Mouse (Mus musculus) CH12.LX (cell line): ENCODE measurements around the gene Srarp. TPM values are rescaled to one million over a fixed set of nuclear protein-coding genes. Genes with fewer than 3 reads are reported as not detected.

ENCODE experiments used
- DNase-seq: peaks from one replicate; pipeline ENCODE4 v3.0.0-alpha.2; 2013; ENCODE audit errors: extremely low read depth
- H3K27ac ChIP-seq: 2 replicates; pipeline ENCODE4 v1.5.1; 2012; ENCODE audit warnings: low read depth, mild to moderate bottlenecking, control low read depth, moderate library complexity; ENCODE audit not compliant: insufficient read depth
- H3K27me3 ChIP-seq: replicated peaks from 2 replicates; pipeline ENCODE3; 2012; ENCODE audit warnings: inconsistent platforms
- H3K36me3 ChIP-seq, 2 experiments: replicated peaks in 1 of 2; 2 replicates each; pipeline versions ENCODE3 to v1.6.1; 2012; ENCODE audit warnings: inconsistent platforms in 1 of 2, low read length in 1 of 2, mild to moderate bottlenecking in 1 of 2, mixed read lengths in 1 of 2, moderate library complexity in 1 of 2; ENCODE audit not compliant: control insufficient read depth in 1 of 2, insufficient read depth in 1 of 2
- H3K4me1 ChIP-seq, 2 experiments: 2 replicates each; pipeline ENCODE4 v1.6.1; 2012; ENCODE audit warnings: inconsistent platforms in 1 of 2, moderate library complexity in 1 of 2; ENCODE audit not compliant: insufficient read depth in 2 of 2, control insufficient read depth in 1 of 2
- H3K4me2 ChIP-seq: 2 replicates; pipeline ENCODE4 v1.6.1; 2012; ENCODE audit warnings: low read depth, mild to moderate bottlenecking, control low read depth; ENCODE audit not compliant: poor library complexity, insufficient read depth, severe bottlenecking
- H3K4me3 ChIP-seq, 3 experiments: fragments of 150-350 bp in 1 of 3; sonication (generic) in 1 of 3; replicated peaks in 1 of 3; 2 replicates each; pipeline versions ENCODE3 to v1.5.1; 2011 to 2012; ENCODE audit warnings: low read depth in 2 of 3, low read length in 2 of 3, mild to moderate bottlenecking in 2 of 3, moderate library complexity in 2 of 3, control low read depth in 1 of 3, improper control_type of control experiment in 1 of 3, inconsistent platforms in 1 of 3, mixed read lengths in 1 of 3; ENCODE audit not compliant: poor library complexity in 1 of 3
- H3K79me2 ChIP-seq: replicated peaks from 2 replicates; pipeline ENCODE4 v1.6.1; 2012; ENCODE audit warnings: mild to moderate bottlenecking, moderate library complexity; ENCODE audit not compliant: control insufficient read depth, poor library complexity, insufficient read depth, severe bottlenecking; ENCODE audit errors: extremely low read depth
- H3K9ac ChIP-seq: 2 replicates; pipeline ENCODE4 v1.6.1; 2012; ENCODE audit warnings: low read depth, mild to moderate bottlenecking, control low read depth, moderate library complexity; ENCODE audit not compliant: insufficient read depth
- H3K9me3 ChIP-seq: replicated peaks from 2 replicates; pipeline ENCODE3; 2012; ENCODE audit warnings: low read length, inconsistent platforms, mixed read lengths
- BHLHE40 ChIP-seq: IDR thresholded peaks from 2 replicates; pipeline ENCODE4 v1.6.1; 2011; ENCODE audit warnings: mild to moderate bottlenecking, low read depth, low read length, improper control_type of control experiment
- CHD2 ChIP-seq: IDR thresholded peaks from 2 replicates; pipeline ENCODE4 v1.6.1; 2011; ENCODE audit warnings: low read length, improper control_type of control experiment
- CTCF ChIP-seq, 2 experiments: IDR thresholded peaks in 1 of 2; conservative IDR thresholded peaks in 1 of 2; 2 replicates each; pipeline ENCODE4 v1.5.1; 2011 to 2012; ENCODE audit warnings: low read depth in 2 of 2, low read length in 2 of 2, improper control_type of control experiment in 1 of 2, inconsistent platforms in 1 of 2, mild to moderate bottlenecking in 1 of 2, moderate library complexity in 1 of 2
- E2F4 ChIP-seq: IDR thresholded peaks from 2 replicates; pipeline ENCODE4 v1.6.1; 2011; ENCODE audit warnings: low read depth, low read length, improper control_type of control experiment; ENCODE audit not compliant: insufficient replicate concordance
- ELF1 ChIP-seq: IDR thresholded peaks from 2 replicates; pipeline ENCODE4 v1.6.1; 2014; ENCODE audit warnings: low read depth, mild to moderate bottlenecking, inconsistent platforms, low read length, improper control_type of control experiment
- EP300 ChIP-seq: IDR thresholded peaks from 2 replicates; pipeline ENCODE4 v1.6.1; 2011; ENCODE audit warnings: low read length, improper control_type of control experiment
- ETS1 ChIP-seq: conservative IDR thresholded peaks from 2 replicates; pipeline ENCODE4 v1.6.1; 2012; ENCODE audit warnings: low read depth, mild to moderate bottlenecking, inconsistent platforms, low read length, improper control_type of control experiment, moderate library complexity
- GABPA ChIP-seq: IDR thresholded peaks from 2 replicates; pipeline ENCODE4 v1.6.1; 2012; ENCODE audit warnings: low read depth, low read length, improper control_type of control experiment, inconsistent platforms; ENCODE audit not compliant: insufficient replicate concordance
- HCFC1 ChIP-seq: IDR thresholded peaks from 2 replicates; pipeline ENCODE4 v1.6.1; 2012; ENCODE audit warnings: low read depth, mild to moderate bottlenecking, inconsistent platforms, low read length, improper control_type of control experiment
- IRF4 ChIP-seq: IDR thresholded peaks from 2 replicates; pipeline ENCODE4 v1.6.1; 2014; ENCODE audit warnings: low read depth, mild to moderate bottlenecking, inconsistent platforms, low read length, improper control_type of control experiment
- JUN ChIP-seq: IDR thresholded peaks from 2 replicates; pipeline ENCODE4 v1.6.1; 2011; ENCODE audit warnings: low read depth, mild to moderate bottlenecking, low read length, improper control_type of control experiment, moderate library complexity; ENCODE audit not compliant: insufficient read depth
- JUND ChIP-seq: conservative IDR thresholded peaks from 2 replicates; pipeline ENCODE4 v1.6.1; 2011; ENCODE audit warnings: low read depth, low read length, improper control_type of control experiment
- KAT2A ChIP-seq: IDR thresholded peaks from 2 replicates; pipeline ENCODE4 v1.6.1; 2012; ENCODE audit warnings: low read length, improper control_type of control experiment, inconsistent platforms; ENCODE audit not compliant: insufficient replicate concordance
- MAFK ChIP-seq: IDR thresholded peaks from 2 replicates; pipeline ENCODE4 v1.6.1; 2011; ENCODE audit warnings: low read length, improper control_type of control experiment; ENCODE audit not compliant: insufficient replicate concordance
- MAX ChIP-seq: IDR thresholded peaks from 2 replicates; pipeline ENCODE4 v1.6.1; 2011; ENCODE audit warnings: low read length, improper control_type of control experiment
- MAZ ChIP-seq: IDR thresholded peaks from 2 replicates; pipeline ENCODE4 v1.6.1; 2012; ENCODE audit warnings: low read depth, mild to moderate bottlenecking, inconsistent platforms, low read length, improper control_type of control experiment, moderate library complexity
- MEF2A ChIP-seq: IDR thresholded peaks from 2 replicates; pipeline ENCODE4 v1.6.1; 2014; ENCODE audit warnings: low read depth, mild to moderate bottlenecking, inconsistent platforms, low read length, improper control_type of control experiment, borderline replicate concordance
- MXI1 ChIP-seq: IDR thresholded peaks from 2 replicates; pipeline ENCODE4 v1.6.1; 2011; ENCODE audit warnings: mild to moderate bottlenecking, low read depth, low read length, improper control_type of control experiment
- MYC ChIP-seq: IDR thresholded peaks from 2 replicates; pipeline ENCODE4 v1.6.1; 2011; ENCODE audit warnings: low read depth, mild to moderate bottlenecking, improper control_type of control experiment, low read length
- NELFE ChIP-seq: IDR thresholded peaks from 2 replicates; pipeline ENCODE4 v1.6.1; 2011; ENCODE audit warnings: low read depth, low read length, improper control_type of control experiment
- NRF1 ChIP-seq: IDR thresholded peaks from 2 replicates; pipeline ENCODE4 v1.6.1; 2014; ENCODE audit warnings: low read depth, mild to moderate bottlenecking, inconsistent platforms, low read length, improper control_type of control experiment, moderate library complexity
- PAX5 ChIP-seq: IDR thresholded peaks from 2 replicates; pipeline ENCODE4 v1.6.1; 2012; ENCODE audit warnings: low read length, inconsistent platforms, mixed read lengths
- POLR2A ChIP-seq: IDR thresholded peaks from 2 replicates; pipeline ENCODE4 v1.6.1; 2011; ENCODE audit warnings: low read depth, mild to moderate bottlenecking, improper control_type of control experiment, low read length
- POLR2AphosphoS2 ChIP-seq: IDR thresholded peaks from 2 replicates; pipeline ENCODE4 v1.6.1; 2011; ENCODE audit warnings: low read depth, low read length, improper control_type of control experiment
- RCOR1 ChIP-seq: conservative IDR thresholded peaks from 2 replicates; pipeline ENCODE4 v1.6.1; 2012; ENCODE audit warnings: low read depth, mild to moderate bottlenecking, inconsistent platforms, low read length, improper control_type of control experiment
- SIN3A ChIP-seq: IDR thresholded peaks from 2 replicates; pipeline ENCODE4 v1.6.1; 2012; ENCODE audit warnings: low read length, improper control_type of control experiment, inconsistent platforms
- SMC3 ChIP-seq: IDR thresholded peaks from 2 replicates; pipeline ENCODE4 v1.6.1; 2011; ENCODE audit warnings: low read depth, low read length, improper control_type of control experiment
- TBP ChIP-seq: conservative IDR thresholded peaks from 2 replicates; pipeline ENCODE4 v1.6.1; 2011; ENCODE audit warnings: low read depth, low read length, improper control_type of control experiment
- TCF12 ChIP-seq: IDR thresholded peaks from 2 replicates; pipeline ENCODE4 v1.6.1; 2014; ENCODE audit warnings: low read depth, mild to moderate bottlenecking, inconsistent platforms, low read length, improper control_type of control experiment
- UBTF ChIP-seq: IDR thresholded peaks from 2 replicates; pipeline ENCODE4 v1.6.1; 2012; ENCODE audit warnings: low read depth, mild to moderate bottlenecking, inconsistent platforms, low read length, improper control_type of control experiment, moderate library complexity
- USF1 ChIP-seq: IDR thresholded peaks from 2 replicates; pipeline ENCODE4 v1.6.1; 2014; ENCODE audit warnings: low read depth, mild to moderate bottlenecking, inconsistent platforms, low read length, improper control_type of control experiment
- USF2 ChIP-seq: conservative IDR thresholded peaks from 2 replicates; pipeline ENCODE4 v1.6.1; 2011; ENCODE audit warnings: low read depth, low read length, improper control_type of control experiment
- ZKSCAN1 ChIP-seq: IDR thresholded peaks from 2 replicates; pipeline ENCODE4 v1.6.1; 2012; ENCODE audit warnings: low read depth, inconsistent platforms, low read length, improper control_type of control experiment, borderline replicate concordance
- ZMIZ1 ChIP-seq: IDR thresholded peaks from 2 replicates; pipeline ENCODE4 v1.6.1; 2012; ENCODE audit warnings: low read depth, mild to moderate bottlenecking, inconsistent platforms, low read length, improper control_type of control experiment
- dilution Hi-C: fragments of 300-500 bp; cut with MboI; formaldehyde crosslinking; loops from 2 replicates; pipeline ENCODE4 v1.14.3; 2020; ENCODE audit warnings: low sequenced_read_pairs; ENCODE audit not compliant: extremely low pct_unique_long_range_greater_than_20kb, extremely low pct_ligation_motif_present
- in situ Hi-C: fragments of 300-500 bp; cut with MboI; formaldehyde crosslinking; loops from 3 replicates; pipeline ENCODE4 v1.14.3; 2019; ENCODE audit warnings: low sequenced_read_pairs, low pct_ligation_motif_present, low pct_unique_long_range_greater_than_20kb, mixed read lengths
- polyA plus RNA-seq: library from polyadenylated mRNA; unstranded; fragments of >175 nt; gene quantifications from 2 replicates; pipeline ENCODE4 v1.2.1, GENCODE M21; 2012; ENCODE audit warnings: low read depth; ENCODE audit not compliant: insufficient read length
- total RNA-seq, 2 experiments: library from RNA; depleted of rRNA; stranded (reverse); fragments of 300-350 nt in 1 of 2; fragments of >200 nt in 1 of 2; gene quantifications; 2 replicates each; pipeline ENCODE4 v1.2.3; 2012 to 2014

The Srarp gene
- total and polyA plus RNA-seq, 3 experiments = not detected

DNA sequence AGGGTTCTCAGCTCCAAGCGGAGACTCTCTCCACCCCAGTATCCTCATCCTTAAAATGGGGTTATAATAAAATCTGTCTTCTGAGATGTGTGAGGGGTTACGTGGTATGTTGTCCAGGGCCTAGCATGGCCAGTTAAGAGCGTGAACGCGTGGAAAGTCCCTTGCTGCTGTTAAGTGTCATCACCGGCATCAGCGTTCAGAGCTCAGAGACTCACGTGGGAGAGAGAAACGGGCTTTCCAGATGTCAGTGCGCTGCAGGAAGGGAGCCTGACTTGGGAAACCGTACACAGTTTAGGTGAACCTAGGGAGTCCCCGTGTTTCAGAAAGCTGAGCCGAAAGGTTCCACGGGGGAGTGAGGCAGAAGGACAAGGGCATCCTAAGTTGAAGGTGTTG, 9.4 kb upstream of the Srarp start (continued):
- TF ChIP-seq BHLHE40 (peak; percentile 55), MAFK (no peak), MAX (no peak), SIN3A (0 out of 2 replicates have a peak, but pooled peaks have one; percentile 69), GABPA (no peak), RCOR1 (no peak)
- TF ChIP-seq, all 38 proteins: peak for 4

DNA sequence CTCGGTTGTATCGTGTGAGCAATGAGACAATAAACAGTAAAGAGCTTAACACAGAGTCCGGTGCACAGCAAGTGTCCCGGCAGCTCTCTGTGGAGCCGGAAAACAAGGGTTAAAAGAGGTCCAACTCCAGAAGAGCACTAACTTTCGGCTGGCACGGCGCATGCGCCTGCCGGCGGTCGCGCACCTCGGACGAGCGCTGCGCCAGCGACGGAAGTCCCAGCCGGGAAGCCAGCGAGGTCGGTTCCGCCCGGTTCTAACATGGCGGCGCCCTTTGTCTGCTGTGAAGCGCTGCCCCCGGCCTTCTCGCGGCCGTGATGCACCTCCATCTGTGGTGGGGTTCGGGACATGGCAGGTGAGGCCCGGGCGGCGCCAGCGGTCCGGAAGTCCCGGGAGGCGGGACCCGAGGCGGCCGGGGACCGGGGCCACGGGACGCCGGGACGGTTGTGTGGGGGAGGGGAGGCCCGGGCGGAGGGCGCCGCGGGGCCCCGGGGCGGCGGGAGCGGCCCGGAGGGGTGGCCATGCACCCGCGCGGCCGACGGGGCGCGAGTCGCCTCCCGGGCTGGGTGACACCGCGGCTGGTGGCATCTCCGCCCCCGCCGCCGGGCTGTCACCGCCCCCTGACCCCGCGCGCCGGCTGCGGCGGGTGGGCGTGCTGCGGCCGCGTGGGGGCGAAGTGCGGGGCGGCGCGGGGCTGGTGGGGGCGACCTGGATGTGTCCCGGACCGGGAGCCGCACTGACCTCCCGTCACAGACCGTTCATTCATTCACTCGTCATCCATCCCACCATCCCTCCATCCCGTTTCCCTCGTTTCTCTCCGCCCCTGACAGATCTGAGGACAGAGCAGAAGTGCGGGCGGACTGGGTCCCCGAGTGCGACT, 8.8 kb upstream of the Srarp start, which contains the start of gene Zbtb17:
TSS of gene Zbtb17 (plus strand) at position 204 of the 877 bp plus-strand sequence.
- DNase-seq = peak; percentile 87
- in situ Hi-C loops = loop anchor here (5.0 kb wide), 1 partner anchor 32 kb away; no protein-coding TSS in a partner anchor
- TF ChIP-seq EP300 = no peak
- TF ChIP-seq CTCF (conservative IDR thresholded peaks at IDR 0.05 in 1 of 2, IDR thresholded peaks at IDR 0.05 in 1 of 2; ENCODE audit: low read depth in 2 of 2, low read length in 2 of 2) = no peak
- TF ChIP-seq SIN3A = peak; percentile 95
- TF ChIP-seq MAX = peak; percentile 66; the same call in 1 of the 2 replicates
- 0 out of 2 replicates have a peak, but pooled peaks have one; percentile 62 for TF ChIP-seq RCOR1
- peak; percentile 68 for TF ChIP-seq MEF2A
- TF ChIP-seq MAFK = no peak
- TF ChIP-seq GABPA = peak; percentile 80; the same call in 1 of the 2 replicates
- TF ChIP-seq BHLHE40 = peak; percentile 38; the same call in 1 of the 2 replicates
- TF ChIP-seq UBTF = 0 out of 2 replicates have a peak, but pooled peaks have one; percentile 58
- peak; percentile 83 for TF ChIP-seq TBP
- no peak for TF ChIP-seq PAX5
- TF ChIP-seq POLR2AphosphoS2 = peak; percentile 78; the same call in 1 of the 2 replicates
- peak; percentile 99 for TF ChIP-seq HCFC1
- TF ChIP-seq IRF4 = peak; percentile 59; the same call in 1 of the 2 replicates
- TF ChIP-seq NRF1 = peak; percentile 97
- peak; percentile 99 for TF ChIP-seq ELF1
- TF ChIP-seq USF1 = no peak
- TF ChIP-seq MAZ = no peak
- TF ChIP-seq KAT2A = peak; percentile 98
- no peak for TF ChIP-seq JUND
- TF ChIP-seq ZKSCAN1 = no peak
- TF ChIP-seq SMC3 = no peak
- no peak for TF ChIP-seq JUN
- TF ChIP-seq CHD2 = peak; percentile 79
- no peak for TF ChIP-seq E2F4
- peak; percentile 93 for TF ChIP-seq TCF12
- TF ChIP-seq ETS1 = 0 out of 2 replicates have a peak, but pooled peaks have one; percentile 18
- TF ChIP-seq USF2 = no peak
- TF ChIP-seq MYC = peak; percentile 46; the same call in 1 of the 2 replicates
- TF ChIP-seq POLR2A = peak; percentile 89
- TF ChIP-seq ZMIZ1 = peak; percentile 58
- TF ChIP-seq MXI1 = peak; percentile 70
- peak; percentile 88 for TF ChIP-seq NELFE

More for the DNA sequence above, 8.8 kb upstream of the Srarp start, which contains the start of gene Zbtb17:
- H3K9me3 ChIP-seq = no peaks in the 10 kb centered on the region
- peaks cover 12% of the 10 kb centered on the region for H3K79me2 ChIP-seq
- H3K4me1 ChIP-seq = peaks cover 9 to 22% of the 10 kb centered on the region in 2 experiments
- peak within 1 kb of the TSS; percentile 93 for H3K9ac ChIP-seq
- peak within 1 kb of the TSS; percentile 2; the same call in 1 of the 2 replicates for H3K27ac ChIP-seq
- dilution Hi-C loops = no loop called here
- peak within 1 kb of the TSS; percentile 88 for H3K4me2 ChIP-seq
- peak within 1 kb of the TSS; percentile 75 to 90 (median 76) for H3K4me3 ChIP-seq
- H3K27me3 ChIP-seq = peaks cover 3% of the 10 kb centered on the region
- peaks cover 20 to 36% of the 10 kb centered on the region in 2 experiments for H3K36me3 ChIP-seq
